Mouse (Mus musculus) thymus, adult 2 months (tissue): Measurements from ENCODE around the gene Msi2.

Experiments
- CTCF ChIP-seq: fragments of 200-500 bp; IDR thresholded peaks from 2 replicates; pipeline ENCODE4 v1.5.1; 2012; ENCODE audit warnings: mild to moderate bottlenecking, control low read depth, low read length, moderate library complexity, borderline replicate concordance; ENCODE audit not compliant: control insufficient read depth, poor library complexity, insufficient read depth; ENCODE audit errors: extremely low read depth
- POLR2A ChIP-seq: fragments of 200-500 bp; IDR thresholded peaks from 2 replicates; pipeline ENCODE4 v1.6.1; 2012; ENCODE audit warnings: mild to moderate bottlenecking, low read length, control low read depth, moderate library complexity; ENCODE audit not compliant: control insufficient read depth, poor library complexity, insufficient read depth; ENCODE audit errors: extremely low read depth

GRCm38 (mm10) chr11:88600194-88600593 lies 118.1 kb downstream of the Msi2 start:
- TF ChIP-seq POLR2A (no peak), CTCF (no peak)
